10 mouse cellular contexts compared by ENCODE assay signal in the genomic region with DNA sequence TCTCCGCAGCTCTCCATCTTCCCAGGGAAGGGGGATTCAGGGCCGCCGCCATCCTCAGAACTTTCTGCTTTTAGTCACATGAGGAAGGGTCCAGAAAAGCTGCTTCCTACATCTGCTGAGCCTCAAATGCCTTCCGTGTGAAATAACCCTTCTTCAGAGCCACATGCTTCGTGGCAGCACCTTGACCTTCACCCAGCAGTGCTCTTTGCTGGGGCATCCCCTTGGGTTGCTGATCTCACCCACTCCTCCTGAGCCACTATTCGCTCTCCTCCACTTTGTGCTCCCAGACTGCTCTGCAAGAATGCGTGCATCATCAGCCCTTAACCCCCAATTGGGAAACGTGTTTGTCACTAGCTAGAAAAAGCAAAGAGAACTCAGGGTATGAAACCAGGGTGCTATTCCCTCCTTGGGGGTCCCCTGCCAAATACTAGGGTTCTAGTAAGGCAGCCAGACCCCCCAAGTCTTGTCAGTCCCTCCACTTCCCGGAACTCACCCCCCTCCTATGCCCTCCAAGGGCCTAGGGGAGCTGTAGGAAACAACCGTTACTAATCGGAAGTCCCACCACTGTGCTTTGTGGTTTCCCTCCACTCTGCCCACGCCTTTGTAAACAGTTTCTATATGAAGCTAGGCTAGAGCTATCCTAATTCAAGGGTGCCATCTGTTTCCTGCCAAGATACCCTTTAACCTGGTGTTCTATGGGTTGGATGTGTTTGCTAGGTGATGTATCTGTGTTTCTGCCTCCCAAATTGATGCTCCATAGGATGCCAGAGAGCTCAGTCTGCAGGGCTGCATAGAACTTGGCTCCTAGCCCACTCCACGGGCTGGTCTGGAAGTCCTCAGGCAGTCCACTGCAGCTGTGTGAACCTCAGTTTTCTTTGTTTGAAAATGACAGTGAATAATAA.
DNase-seq lines count a peak whose midpoint lies in the region; ATAC-seq and TF ChIP-seq lines count a peak whose summit lies in the region.
"Had no signal": no experiment of that assay in that cellular context is flagged by ENCODE, and none has a peak within 500 bp of the region (broad histone marks: within the 10 kb centered on the region; RNA-seq: fewer than 3 reads in every experiment).

No protein-coding gene starts in this region.

- H3K9me3 ChIP-seq in forebrain, embryonic 15.5 days: no peaks in the 10 kb centered on the region
- no peaks in the 10 kb centered on the region for H3K9me3 ChIP-seq in forebrain, embryonic 13.5 days (replicated peaks)
- H3K9me3 ChIP-seq in stomach, embryonic 14.5 days (ENCODE audit: control insufficient read depth, low read depth, low read length): no peaks in the 10 kb centered on the region
- no peaks in the 10 kb centered on the region for H3K9me3 ChIP-seq in stomach, postnatal 0 days (ENCODE audit: control insufficient read depth, low read length)
- H3K9me3 ChIP-seq: heart, embryonic 13.5 days; midbrain, embryonic 13.5 days had no signal

- H3K4me1 ChIP-seq in forebrain, embryonic 15.5 days: no peaks in the 10 kb centered on the region
- no peaks in the 10 kb centered on the region for H3K4me1 ChIP-seq in forebrain, embryonic 13.5 days
- H3K4me1 ChIP-seq in stomach, embryonic 14.5 days (ENCODE audit: control insufficient read depth, insufficient read depth, low read length): no peaks in the 10 kb centered on the region
- H3K4me1 ChIP-seq in stomach, postnatal 0 days (replicated peaks; ENCODE audit: control insufficient read depth, insufficient read depth): no peaks in the 10 kb centered on the region
- H3K4me1 ChIP-seq: heart, embryonic 13.5 days; midbrain, embryonic 13.5 days had no signal

- WGBS in forebrain, embryonic 15.5 days: 83% methylated on average over 13 of the region's 13 CpGs
- 80% methylated on average over 13 of the region's 13 CpGs for WGBS in forebrain, embryonic 13.5 days
- WGBS in stomach, embryonic 14.5 days: 67% methylated on average over 13 of the region's 13 CpGs
- WGBS in stomach, postnatal 0 days: 61% methylated on average over 13 of the region's 13 CpGs

- 0 out of 2 replicates have a peak, but pooled peaks have one; percentile 29 for ATAC-seq in forebrain, embryonic 15.5 days (replicated peaks)
- no peak for ATAC-seq in forebrain, embryonic 13.5 days
- ATAC-seq in stomach, embryonic 14.5 days (ENCODE audit: insufficient number of reproducible peaks, insufficient read depth, low FRiP score, low read depth): 0 out of 2 replicates have a peak, but pooled peaks have one; percentile 58
- no peak for ATAC-seq in stomach, postnatal 0 days (ENCODE audit: low FRiP score, low TSS enrichment)
- ATAC-seq: midbrain, embryonic 13.5 days had no signal

- no peak overlapping the region for H3K9ac ChIP-seq in forebrain, embryonic 15.5 days (replicated peaks)
- no peak overlapping the region for H3K9ac ChIP-seq in forebrain, embryonic 13.5 days
- H3K9ac ChIP-seq in stomach, embryonic 14.5 days (replicated peaks; ENCODE audit: low read depth, low read length): no peak overlapping the region
- H3K9ac ChIP-seq in stomach, postnatal 0 days (ENCODE audit: low read length): no peak overlapping the region
- H3K9ac ChIP-seq: heart, embryonic 13.5 days; midbrain, embryonic 13.5 days had no signal

- TF ChIP-seq CTCF in stomach, postnatal 0 days (IDR thresholded peaks at IDR 0.05; ENCODE audit: low read depth): no peak

- no peak overlapping the region for H3K4me3 ChIP-seq in forebrain, embryonic 15.5 days
- no peak overlapping the region for H3K4me3 ChIP-seq in forebrain, embryonic 13.5 days
- H3K4me3 ChIP-seq in stomach, embryonic 14.5 days (ENCODE audit: low read depth, low read length): no peak overlapping the region
- no peak overlapping the region for H3K4me3 ChIP-seq in stomach, postnatal 0 days (ENCODE audit: low read depth, low read length)
- H3K4me3 ChIP-seq: heart, embryonic 13.5 days; midbrain, embryonic 13.5 days had no signal

- no peak overlapping the region for H3K27ac ChIP-seq in forebrain, embryonic 15.5 days (replicated peaks)
- no peak overlapping the region for H3K27ac ChIP-seq in forebrain, embryonic 13.5 days
- no peak overlapping the region for H3K27ac ChIP-seq in stomach, embryonic 14.5 days (ENCODE audit: low read length)
- no peak overlapping the region for H3K27ac ChIP-seq in stomach, postnatal 0 days (replicated peaks)
- H3K27ac ChIP-seq: heart, embryonic 13.5 days; midbrain, embryonic 13.5 days had no signal

- TF ChIP-seq EP300 in stomach, postnatal 0 days (optimal IDR thresholded peaks at IDR 0.05): no peak

- no peaks in the 10 kb centered on the region for H3K27me3 ChIP-seq in forebrain, embryonic 15.5 days
- H3K27me3 ChIP-seq in forebrain, embryonic 13.5 days: no peaks in the 10 kb centered on the region
- H3K27me3 ChIP-seq in stomach, embryonic 14.5 days (ENCODE audit: control insufficient read depth, insufficient read depth, low read length): no peaks in the 10 kb centered on the region
- H3K27me3 ChIP-seq in stomach, postnatal 0 days (ENCODE audit: control insufficient read depth, insufficient read depth, low read length): no peaks in the 10 kb centered on the region
- H3K27me3 ChIP-seq: midbrain, embryonic 13.5 days had no signal

- no peak overlapping the region for H3K4me2 ChIP-seq in forebrain, embryonic 15.5 days (replicated peaks)
- H3K4me2 ChIP-seq in forebrain, embryonic 13.5 days: no peak overlapping the region
- no peak overlapping the region for H3K4me2 ChIP-seq in stomach, embryonic 14.5 days (replicated peaks; ENCODE audit: low read depth, low read length)
- no peak overlapping the region for H3K4me2 ChIP-seq in stomach, postnatal 0 days (replicated peaks; ENCODE audit: low read depth)
- H3K4me2 ChIP-seq: heart, embryonic 13.5 days; midbrain, embryonic 13.5 days had no signal

- H3K36me3 ChIP-seq in forebrain, embryonic 15.5 days: no peaks in the 10 kb centered on the region
- no peaks in the 10 kb centered on the region for H3K36me3 ChIP-seq in forebrain, embryonic 13.5 days (ENCODE audit: poor library complexity, severe bottlenecking)
- no peaks in the 10 kb centered on the region for H3K36me3 ChIP-seq in stomach, embryonic 14.5 days (ENCODE audit: control insufficient read depth, insufficient read depth, low read length)
- H3K36me3 ChIP-seq in stomach, postnatal 0 days (ENCODE audit: control insufficient read depth, insufficient read depth, low read length): no peaks in the 10 kb centered on the region
- H3K36me3 ChIP-seq: heart, embryonic 13.5 days; midbrain, embryonic 13.5 days had no signal

- no peak for DNase-seq in stomach, postnatal 0 days (ENCODE audit: low spot score)
- peak; percentile 42 for DNase-seq in naive thymus-derived CD4-positive, alpha-beta T cell, adult 2 months (ENCODE audit: low read depth)
- DNase-seq in gastrocnemius, postnatal 4 days (ENCODE audit: low spot score in 2 of 2): no peak
- DNase-seq in left cerebral cortex, adult 8-10 months (ENCODE audit: low spot score in 2 of 2): no peak
- no peak for DNase-seq in retina, embryonic 14.5 days (ENCODE audit: low spot score)

Comparison
In these comparisons a context has a peak if more than half of its experiments do, and no peak if none do; other contexts are left out.
1. ATAC-seq: peak in forebrain, embryonic 15.5 days (single experiment) and stomach, embryonic 14.5 days (single experiment); none in forebrain, embryonic 13.5 days (single experiment) and stomach, postnatal 0 days (single experiment).